Mouse (Mus musculus) embryonic facial prominence, embryonic 12.5 days (tissue): ENCODE results near the gene Adamts18. TPM values are rescaled to one million over a fixed set of nuclear protein-coding genes. Genes with fewer than 3 reads are reported as not detected.
A peak's percentile ranks its signal among the peaks of the same experiment; 100 is the strongest.

Source experiments
- ATAC-seq: fragments of 200-750 bp; cut with Nextera tagmentation; 2 replicates; pipeline ENCODE4 v1.8.0; 2017; ENCODE audit not compliant: insufficient number of reproducible peaks, insufficient read depth, low FRiP score, low TSS enrichment
- H3K27ac ChIP-seq: fragments of 300-500 bp; sonication (generic); 2 replicates; pipeline ENCODE4 v1.5.1; 2016; ENCODE audit warnings: mild to moderate bottlenecking
- H3K27me3 ChIP-seq: fragments of 300-500 bp; sonication (generic); 2 replicates; pipeline ENCODE4 v1.6.1; 2016; ENCODE audit warnings: mild to moderate bottlenecking, moderate library complexity
- H3K36me3 ChIP-seq: fragments of 300-500 bp; sonication (generic); 2 replicates; pipeline ENCODE4 v1.6.1; 2016; ENCODE audit warnings: mild to moderate bottlenecking
- H3K4me1 ChIP-seq: fragments of 300-500 bp; sonication (generic); 2 replicates; pipeline ENCODE4 v1.6.1; 2016
- H3K4me2 ChIP-seq: fragments of 300-500 bp; sonication (generic); replicated peaks from 2 replicates; pipeline ENCODE4 v1.6.1; 2016; ENCODE audit warnings: mild to moderate bottlenecking, moderate library complexity
- H3K4me3 ChIP-seq: fragments of 300-500 bp; sonication (generic); 2 replicates; pipeline ENCODE4 v1.5.1; 2016; ENCODE audit warnings: mild to moderate bottlenecking
- H3K9ac ChIP-seq: fragments of 300-500 bp; sonication (generic); 2 replicates; pipeline ENCODE4 v1.6.1; 2016; ENCODE audit warnings: mild to moderate bottlenecking, moderate library complexity
- H3K9me3 ChIP-seq: fragments of 300-500 bp; sonication (generic); 2 replicates; pipeline ENCODE4 v1.6.1; 2016; ENCODE audit warnings: mild to moderate bottlenecking, moderate library complexity
- WGBS: fragments of 180-500 bp; shearing (Covaris S2); methylation state at CpG from one replicate; pipeline ENCODE4 v1.1.7; 2016; 5-methylcytosine and 5-hydroxymethylcytosine counted together
- polyA plus RNA-seq: library from polyadenylated mRNA; unstranded; fragments of >200 nt; fragmentation: Nextera tagmentation; extraction: Ambion mirVana; gene quantifications from 2 replicates; pipeline ENCODE4 v1.2.1, GENCODE M21; 2016

Adamts18 gene
- polyA plus RNA-seq, 1 experiment from 2014 or later = 7.2 TPM

DNA sequence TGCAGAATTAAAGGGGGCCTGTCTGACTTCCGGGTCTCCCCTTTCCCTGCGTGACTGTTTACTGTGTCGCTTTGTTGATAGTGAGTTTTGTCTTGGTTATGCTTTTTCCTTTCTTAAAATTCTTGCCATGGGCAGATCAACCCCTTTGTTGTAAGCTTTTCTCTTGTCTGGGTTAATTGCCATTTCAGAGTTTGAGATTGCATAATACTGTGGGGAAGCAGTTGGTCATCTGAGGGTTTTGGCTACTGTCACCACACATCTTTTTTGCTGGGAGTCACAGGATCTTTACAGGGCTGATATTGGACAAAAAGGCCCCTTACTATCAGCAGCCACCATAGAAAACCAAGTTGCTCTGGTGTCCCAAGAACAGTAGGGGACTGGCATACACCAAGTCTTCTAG, 96.2 kb downstream of the Adamts18 start:
- ATAC-seq = no peak
- H3K27me3 ChIP-seq = no peaks in the 10 kb centered on the region
- H3K4me3 ChIP-seq = no peak overlapping the region
- no peaks in the 10 kb centered on the region for H3K9me3 ChIP-seq
- H3K9ac ChIP-seq = no peak overlapping the region
- no peaks in the 10 kb centered on the region for H3K4me1 ChIP-seq
- no peak overlapping the region for H3K4me2 ChIP-seq
- WGBS = 80% methylated on average over 3 of the region's 3 CpGs
- H3K36me3 ChIP-seq = no peaks in the 10 kb centered on the region
- no peak overlapping the region for H3K27ac ChIP-seq

DNA sequence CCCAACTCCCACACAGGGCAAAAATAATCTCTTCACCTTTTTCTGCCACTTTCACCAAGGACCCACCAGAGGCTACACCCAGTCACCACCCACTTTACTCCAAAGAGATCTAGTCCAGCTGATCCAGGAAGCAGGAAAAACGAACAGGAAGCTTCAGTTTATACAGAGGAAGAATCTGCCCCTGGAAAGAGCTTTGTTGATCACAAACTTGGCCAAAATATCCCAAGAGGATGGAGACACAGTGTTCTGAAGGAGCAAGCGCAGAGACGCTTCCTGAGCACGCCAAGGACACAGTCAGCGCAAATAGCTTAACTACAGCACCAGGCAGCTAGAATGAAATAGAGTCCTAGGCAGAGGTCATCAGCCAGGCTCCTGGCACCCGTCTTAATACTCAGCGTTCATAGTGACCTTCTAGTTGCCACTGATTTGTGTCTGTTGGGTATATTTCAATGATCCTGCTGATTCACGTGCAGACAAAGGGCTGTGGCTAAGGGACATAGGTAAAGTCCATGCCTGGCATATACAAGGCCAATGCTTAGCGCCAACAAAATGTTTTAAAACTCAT, 113.0 kb downstream of the Adamts18 start:
- 80% methylated on average over 9 of the region's 9 CpGs for WGBS
- H3K27me3 ChIP-seq = no peaks in the 10 kb centered on the region

DNA sequence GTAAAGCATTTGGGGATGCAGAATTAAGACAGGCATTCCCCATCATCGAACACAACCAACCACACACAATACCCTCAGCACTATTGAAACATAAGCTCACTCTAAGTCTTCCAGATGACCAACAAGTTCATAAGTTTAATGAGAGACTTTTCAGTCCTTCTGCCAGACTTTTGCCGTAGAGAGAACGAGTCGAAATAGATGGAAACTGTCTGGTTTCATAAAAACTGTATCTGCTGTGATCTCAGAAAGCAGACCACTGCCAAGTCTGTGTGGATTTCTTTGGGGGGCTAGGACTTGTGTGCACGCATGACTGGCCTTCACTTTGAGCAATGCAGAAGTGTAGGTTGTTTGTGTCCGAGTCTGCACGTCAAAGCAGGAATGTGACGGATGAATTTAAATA, 123.2 kb downstream of the Adamts18 start:
- no peak overlapping the region for H3K27ac ChIP-seq
- H3K27me3 ChIP-seq = no peaks in the 10 kb centered on the region
- H3K4me2 ChIP-seq = no peak overlapping the region
- 60% methylated on average over 8 of the region's 8 CpGs for WGBS
- H3K36me3 ChIP-seq = no peaks in the 10 kb centered on the region
- H3K9ac ChIP-seq = no peak overlapping the region
- no peaks in the 10 kb centered on the region for H3K9me3 ChIP-seq
- peaks cover 21% of the 10 kb centered on the region; the same call in 1 of the 2 replicates for H3K4me1 ChIP-seq
- no peak for ATAC-seq
- no peak overlapping the region for H3K4me3 ChIP-seq

More for the DNA sequence above, 113.0 kb downstream of the Adamts18 start:
- Histone ChIP-seq H3K4me2 (no peak overlapping the region), H3K36me3 (no peaks in the 10 kb centered on the region), H3K9ac (no peak overlapping the region), H3K4me1 (no peaks in the 10 kb centered on the region), H3K27ac (no peak overlapping the region), H3K9me3 (no peaks in the 10 kb centered on the region), H3K4me3 (no peak overlapping the region)
- ATAC-seq = no peak

DNA sequence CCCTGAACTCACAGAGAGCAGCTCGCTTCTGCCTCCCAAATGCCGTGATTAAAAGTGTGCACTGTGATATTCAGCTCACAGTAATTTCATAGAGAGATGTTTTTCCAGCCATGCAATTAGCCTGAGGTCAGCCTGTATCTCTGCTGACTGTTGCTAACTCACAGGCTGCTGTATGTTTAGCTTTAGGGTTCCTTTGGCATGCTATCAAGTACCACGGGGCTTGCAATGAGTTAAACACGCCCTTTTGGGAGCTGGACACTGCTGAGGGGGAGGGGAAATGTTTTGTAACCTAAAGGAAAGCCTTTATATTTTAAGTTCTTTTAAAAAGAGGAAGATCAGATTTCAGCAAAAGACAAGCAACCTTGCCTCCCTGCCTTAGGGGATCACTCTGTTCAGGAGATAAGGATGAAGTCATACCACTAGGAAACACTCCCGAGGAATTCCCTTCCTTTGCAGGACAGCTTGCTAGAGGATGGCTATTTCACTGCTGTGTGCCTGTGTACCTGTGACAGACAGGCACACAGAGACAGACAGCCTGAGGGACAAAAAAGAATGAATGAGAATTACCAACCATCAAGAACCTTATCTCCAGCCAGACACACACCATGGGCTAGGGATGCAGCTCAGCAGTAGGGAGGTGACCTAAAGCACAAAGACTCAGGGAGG, 124.5 kb downstream of the Adamts18 start:
- Histone ChIP-seq H3K4me1 (peaks cover 21% of the 10 kb centered on the region; the same call in 1 of the 2 replicates), H3K27me3 (no peaks in the 10 kb centered on the region), H3K9me3 (no peaks in the 10 kb centered on the region), H3K4me2 (no peak overlapping the region), H3K36me3 (no peaks in the 10 kb centered on the region), H3K27ac (peak overlapping the region; percentile 6; the same call in 1 of the 2 replicates), H3K9ac (no peak overlapping the region), H3K4me3 (no peak overlapping the region)
- 27% methylated on average over 5 of the region's 5 CpGs for WGBS
- peak; percentile 60; the same call in 1 of the 2 replicates for ATAC-seq

DNA sequence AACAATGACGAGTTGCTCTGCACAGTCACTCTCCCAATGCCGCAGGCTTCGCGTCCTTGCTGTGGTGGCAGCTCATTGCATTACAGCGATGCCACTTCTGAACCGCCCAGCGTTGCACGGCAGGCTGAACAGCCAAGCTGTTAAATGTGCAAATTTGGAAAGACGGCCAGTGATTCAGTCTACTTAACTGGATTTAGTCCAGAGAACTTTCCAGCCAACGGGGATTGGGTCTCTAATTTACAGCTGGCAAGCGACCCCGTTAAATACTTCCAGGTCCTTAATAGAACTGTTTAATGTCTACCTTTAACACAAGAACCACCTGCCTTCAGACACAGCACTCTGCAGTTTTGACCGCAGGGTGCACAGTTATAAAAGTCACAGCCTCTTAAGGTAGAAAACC, 127.1 kb downstream of the Adamts18 start:
- Histone ChIP-seq H3K9ac (no peak overlapping the region), H3K4me1 (peaks cover 21% of the 10 kb centered on the region; the same call in 1 of the 2 replicates), H3K4me2 (no peak overlapping the region), H3K36me3 (no peaks in the 10 kb centered on the region), H3K4me3 (no peak overlapping the region), H3K27me3 (no peaks in the 10 kb centered on the region), H3K27ac (no peak overlapping the region), H3K9me3 (no peaks in the 10 kb centered on the region)
- 71% methylated on average over 13 of the region's 13 CpGs for WGBS
- no peak for ATAC-seq

DNA sequence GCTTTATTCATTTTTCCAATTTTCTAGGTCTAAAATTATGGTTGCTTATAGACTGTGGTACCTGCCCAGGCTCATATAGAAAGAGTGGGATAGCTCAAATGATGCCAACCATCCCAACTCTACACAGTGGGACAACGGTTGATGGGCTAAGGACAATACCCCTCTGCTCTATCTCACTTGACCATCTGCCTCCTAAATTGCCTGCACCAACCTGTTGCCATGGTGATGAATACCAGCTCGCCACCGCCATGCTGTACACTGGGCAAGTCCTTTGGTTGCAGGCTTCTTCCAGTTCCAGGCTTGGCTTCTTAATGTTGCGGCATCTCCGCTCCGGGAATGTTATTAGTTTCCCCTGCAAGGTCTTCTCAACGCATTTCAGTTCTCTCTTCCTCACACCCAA, 143.6 kb downstream of the Adamts18 start:
- Histone ChIP-seq H3K4me2 (no peak overlapping the region), H3K27ac (no peak overlapping the region), H3K4me1 (no peaks in the 10 kb centered on the region), H3K9me3 (no peaks in the 10 kb centered on the region), H3K36me3 (no peaks in the 10 kb centered on the region), H3K9ac (no peak overlapping the region), H3K27me3 (no peaks in the 10 kb centered on the region), H3K4me3 (no peak overlapping the region)
- WGBS = 76% methylated on average over 7 of the region's 7 CpGs
- no peak for ATAC-seq

DNA sequence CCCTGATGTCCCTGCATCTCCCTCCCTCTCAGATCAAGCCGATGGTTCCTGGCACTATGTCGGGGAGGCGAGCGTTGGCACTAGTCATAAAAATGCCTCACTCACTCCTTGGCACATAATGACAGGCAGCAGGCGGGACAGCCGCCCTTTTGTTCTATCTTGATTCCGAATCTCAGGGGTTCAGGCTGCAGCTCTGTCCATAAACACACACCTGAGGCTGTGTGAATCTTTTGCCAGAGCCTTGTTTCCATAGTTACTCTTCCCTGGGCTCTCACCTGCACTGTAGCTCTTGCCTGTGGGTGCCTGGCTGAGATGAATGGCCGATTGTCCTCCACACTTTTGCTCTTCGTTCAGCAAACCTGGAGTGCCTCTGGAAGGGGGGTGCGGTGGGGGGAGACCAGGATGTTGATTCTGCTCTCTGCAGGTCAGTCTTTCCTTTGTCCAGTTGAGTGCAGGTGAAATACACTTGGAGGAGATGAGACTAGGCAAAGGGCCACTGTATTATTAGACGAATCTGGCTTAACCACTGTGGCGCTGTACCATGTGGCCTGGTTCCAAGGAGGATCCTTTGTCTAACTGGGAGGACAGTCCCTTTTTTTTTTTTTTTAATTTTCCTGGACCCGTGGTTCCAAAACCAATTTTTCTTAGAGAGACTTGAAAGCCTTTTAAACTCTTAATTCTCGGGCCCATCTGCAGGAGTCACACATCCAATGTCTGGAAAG, 156.8 kb downstream of the Adamts18 start:
- Histone ChIP-seq H3K27ac (no peak overlapping the region), H3K4me1 (no peaks in the 10 kb centered on the region), H3K4me2 (no peak overlapping the region), H3K9ac (no peak overlapping the region), H3K36me3 (no peaks in the 10 kb centered on the region), H3K9me3 (no peaks in the 10 kb centered on the region), H3K4me3 (no peak overlapping the region), H3K27me3 (no peaks in the 10 kb centered on the region)
- WGBS = 76% methylated on average over 14 of the region's 14 CpGs
- ATAC-seq = no peak

DNA sequence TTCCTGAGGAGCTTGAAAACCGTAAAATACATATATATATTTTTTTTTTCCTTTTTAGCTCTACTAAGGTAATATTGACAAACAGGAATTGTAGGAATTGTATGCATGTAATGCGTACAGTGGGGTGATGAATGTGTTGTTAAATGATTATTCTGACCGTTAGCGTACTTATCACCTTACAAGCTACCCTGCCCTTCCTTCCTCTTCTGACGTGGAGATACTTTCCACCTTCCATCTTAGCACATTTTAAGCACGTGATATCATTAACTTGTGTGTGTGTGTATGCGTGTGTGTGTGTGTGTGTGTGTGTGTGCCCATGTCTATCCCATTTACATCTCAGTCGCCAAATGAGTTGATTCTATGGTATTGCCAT, 160.0 kb downstream of the Adamts18 start:
- Histone ChIP-seq H3K4me2 (no peak overlapping the region), H3K9ac (no peak overlapping the region), H3K27me3 (no peaks in the 10 kb centered on the region), H3K9me3 (no peaks in the 10 kb centered on the region), H3K4me1 (no peaks in the 10 kb centered on the region), H3K4me3 (no peak overlapping the region), H3K27ac (no peak overlapping the region), H3K36me3 (no peaks in the 10 kb centered on the region)
- 87% methylated on average over 8 of the region's 8 CpGs for WGBS
- no peak for ATAC-seq

DNA sequence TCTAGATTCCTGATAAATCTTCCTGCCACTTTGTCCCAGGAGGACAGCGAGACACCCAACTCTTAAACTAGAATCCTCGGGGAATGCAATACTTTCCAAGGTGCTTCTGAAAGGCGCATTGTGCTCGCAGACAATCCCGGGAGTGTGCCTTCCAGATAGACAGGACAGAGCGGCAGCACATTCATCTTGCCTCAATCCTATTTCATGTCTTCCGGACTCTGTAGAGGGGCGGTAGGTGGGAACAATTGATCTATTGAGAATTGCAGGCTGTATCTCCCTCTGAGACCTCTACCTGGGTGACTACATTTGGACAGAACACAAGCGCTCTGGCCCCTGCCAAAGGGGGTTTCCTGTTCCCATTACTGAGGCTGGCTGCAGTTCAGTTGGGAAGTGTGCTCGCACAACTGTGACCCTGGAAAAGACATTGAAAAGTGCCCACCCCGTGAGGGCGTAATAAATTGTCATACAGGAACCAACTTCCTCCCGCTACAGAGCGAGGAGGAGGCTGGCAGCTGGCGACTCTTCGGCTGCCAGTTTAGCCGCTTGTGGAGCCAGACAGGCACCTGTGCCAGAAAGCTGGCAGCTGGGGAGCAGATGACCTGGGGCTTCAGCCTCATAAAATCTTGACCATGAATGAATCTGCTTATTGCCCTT, 160.5 kb downstream of the Adamts18 start:
- ATAC-seq = no peak
- H3K4me2 ChIP-seq = no peak overlapping the region
- no peaks in the 10 kb centered on the region for H3K4me1 ChIP-seq
- 47% methylated on average over 17 of the region's 17 CpGs for WGBS
- no peaks in the 10 kb centered on the region for H3K9me3 ChIP-seq
- no peak overlapping the region for H3K27ac ChIP-seq
- H3K27me3 ChIP-seq = no peaks in the 10 kb centered on the region
- H3K4me3 ChIP-seq = no peak overlapping the region
- no peaks in the 10 kb centered on the region for H3K36me3 ChIP-seq
- H3K9ac ChIP-seq = no peak overlapping the region

DNA sequence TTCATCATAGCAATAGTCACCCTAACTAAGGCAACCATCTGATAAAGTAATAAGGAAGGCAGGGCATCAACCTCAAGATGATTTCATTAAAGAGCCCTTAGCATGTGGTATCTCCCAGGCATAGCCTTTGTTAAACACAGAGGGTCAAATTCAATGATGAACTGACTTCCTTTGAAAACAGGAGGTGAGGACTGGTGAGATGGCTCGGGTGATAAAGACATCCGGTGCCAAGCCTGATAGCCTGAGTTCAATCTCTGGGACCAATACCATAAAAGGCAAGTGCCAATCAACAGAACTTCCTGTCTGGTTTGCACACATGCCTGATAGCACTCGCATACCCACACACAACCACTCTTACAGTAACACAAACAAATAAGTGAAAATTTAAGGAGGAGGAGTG, 169.2 kb downstream of the Adamts18 start:
- no peak for ATAC-seq
- 66% methylated on average over 3 of the region's 3 CpGs for WGBS
- no peaks in the 10 kb centered on the region for H3K4me1 ChIP-seq
- H3K9ac ChIP-seq = no peak overlapping the region
- H3K36me3 ChIP-seq = no peaks in the 10 kb centered on the region
- no peak overlapping the region for H3K4me3 ChIP-seq
- H3K9me3 ChIP-seq = no peaks in the 10 kb centered on the region
- no peaks in the 10 kb centered on the region for H3K27me3 ChIP-seq
- no peak overlapping the region for H3K27ac ChIP-seq
- H3K4me2 ChIP-seq = no peak overlapping the region

DNA sequence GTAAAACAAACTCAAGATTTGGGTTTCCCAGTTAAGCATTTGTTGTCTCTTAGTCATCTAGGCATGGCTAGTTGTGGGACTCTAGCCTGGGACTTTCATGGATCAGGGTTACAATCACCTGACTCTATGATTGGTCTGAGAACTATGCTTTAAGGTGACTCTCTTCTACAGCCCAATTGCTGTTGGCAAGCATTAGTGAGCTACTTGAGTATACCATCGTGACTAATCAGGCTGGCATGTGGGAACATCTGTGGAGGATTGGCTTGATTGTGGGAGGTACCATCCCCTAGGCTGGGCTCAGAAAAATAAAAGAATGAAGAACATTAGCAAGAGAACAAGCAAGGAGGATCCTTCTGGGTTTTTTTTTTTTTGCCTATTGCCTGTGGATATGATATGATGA, 171.7 kb downstream of the Adamts18 start:
- WGBS = 90% methylated on average over 1 of the region's 1 CpGs
- H3K27ac ChIP-seq = no peak overlapping the region
- no peaks in the 10 kb centered on the region for H3K27me3 ChIP-seq
- 0 out of 2 replicates have a peak, but pooled peaks cover 8% of the 10 kb centered on the region for H3K4me1 ChIP-seq
- no peak overlapping the region for H3K4me3 ChIP-seq
- no peak overlapping the region for H3K4me2 ChIP-seq
- H3K9ac ChIP-seq = no peak overlapping the region
- no peak for ATAC-seq
- H3K9me3 ChIP-seq = no peaks in the 10 kb centered on the region
- no peaks in the 10 kb centered on the region for H3K36me3 ChIP-seq
